27 mouse cellular contexts compared by ENCODE assay signal in the genomic region with DNA sequence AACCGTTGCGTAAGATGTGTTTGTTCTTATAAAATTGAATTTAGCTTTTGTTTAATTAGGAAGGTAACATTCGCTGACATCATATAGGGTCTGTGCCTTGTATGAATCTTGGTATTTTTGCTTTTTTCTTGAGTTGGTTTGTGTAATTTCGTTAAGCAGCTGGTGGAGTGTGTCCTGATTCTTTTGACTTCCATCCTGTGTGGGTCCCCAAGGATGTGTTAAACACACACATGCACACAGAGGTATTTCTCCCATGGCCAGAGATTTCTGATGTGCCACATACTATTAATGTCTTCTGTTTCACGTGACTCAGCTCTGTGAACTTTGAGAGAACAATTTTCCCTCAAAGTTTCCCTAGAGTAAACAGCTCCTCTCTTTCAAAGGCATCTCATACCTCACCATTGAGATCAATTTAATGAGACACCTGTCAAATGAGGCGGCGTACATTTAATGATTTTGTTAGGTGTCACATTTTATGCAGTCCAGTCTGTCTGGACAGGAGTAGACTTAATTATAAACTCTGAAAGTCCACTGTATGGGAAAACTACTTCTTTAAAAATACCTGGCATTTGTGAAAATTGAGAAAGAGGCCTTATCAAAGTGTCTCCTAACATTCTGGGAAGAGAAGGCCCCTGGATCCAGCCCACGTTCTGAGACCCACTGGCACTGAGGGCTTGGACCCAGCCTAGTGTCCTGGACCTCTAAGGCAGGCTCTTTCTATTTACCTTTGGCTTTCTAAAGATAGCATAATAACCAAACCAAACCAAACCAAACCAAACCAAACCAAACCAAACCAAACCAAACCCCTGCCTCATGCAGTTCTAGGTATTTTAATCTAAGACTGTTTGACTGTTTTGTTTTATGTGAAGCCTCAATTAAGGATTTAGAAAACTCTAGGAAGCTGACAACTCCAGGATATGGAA. TPM values are rescaled to one million over a fixed set of nuclear protein-coding genes. Genes with fewer than 3 reads are reported as not detected.
DNase-seq lines count a peak whose midpoint lies in the region; ATAC-seq and TF ChIP-seq lines count a peak whose summit lies in the region.
"Had no signal": no experiment of that assay in that cellular context is flagged by ENCODE, and none has a peak within 500 bp of the region (broad histone marks: within the 10 kb centered on the region; RNA-seq: fewer than 3 reads in every experiment).

No protein-coding gene starts in this region.

- peak overlapping the region; percentile 44; the same call in 1 of the 2 replicates for H3K27ac ChIP-seq in gastrocnemius, adult 2 months
- H3K27ac ChIP-seq in hindbrain, embryonic 14.5 days: no peak overlapping the region
- no peak overlapping the region for H3K27ac ChIP-seq in hindbrain, embryonic 12.5 days
- H3K27ac ChIP-seq in midbrain, embryonic 13.5 days: 0 out of 2 replicates have a peak overlapping the region, but pooled peaks have one; percentile 5
- no peak overlapping the region for H3K27ac ChIP-seq in midbrain, postnatal 0 days (ENCODE audit: low read depth, low read length)
- H3K27ac ChIP-seq: embryonic facial prominence, embryonic 15.5 days; forebrain, embryonic 15.5 days; limb, embryonic 13.5 days; liver, embryonic 12.5 days; midbrain, embryonic 15.5 days had no signal

- no peak for TF ChIP-seq CTCF in gastrocnemius, adult 2 months (IDR thresholded peaks at IDR 0.05)
- TF ChIP-seq CTCF in midbrain, postnatal 0 days (IDR thresholded peaks at IDR 0.05): no peak

- no peak for ATAC-seq in hindbrain, embryonic 14.5 days (ENCODE audit: low FRiP score)
- no peak for ATAC-seq in hindbrain, embryonic 12.5 days (ENCODE audit: low FRiP score)
- peak; percentile 31 for ATAC-seq in midbrain, embryonic 13.5 days
- ATAC-seq in midbrain, postnatal 0 days (ENCODE audit: low FRiP score): no peak
- ATAC-seq: CD4-positive, CD25-positive, alpha-beta regulatory T cell, adult 4 months; forebrain, embryonic 15.5 days; intestine, embryonic 16.5 days; liver, embryonic 12.5 days; lung, postnatal 0 days; midbrain, embryonic 15.5 days had no signal

- no peaks in the 10 kb centered on the region for H3K27me3 ChIP-seq in hindbrain, embryonic 14.5 days (ENCODE audit: control insufficient read depth, insufficient read depth, low read length)
- no peaks in the 10 kb centered on the region for H3K27me3 ChIP-seq in hindbrain, embryonic 12.5 days
- H3K27me3 ChIP-seq in midbrain, embryonic 13.5 days: no peaks in the 10 kb centered on the region
- no peaks in the 10 kb centered on the region for H3K27me3 ChIP-seq in midbrain, postnatal 0 days (ENCODE audit: insufficient read depth, low read length)
- H3K27me3 ChIP-seq: embryonic facial prominence, embryonic 15.5 days; forebrain, embryonic 15.5 days; limb, embryonic 13.5 days; midbrain, embryonic 15.5 days had no signal

- H3K4me1 ChIP-seq in hindbrain, embryonic 14.5 days (replicated peaks; ENCODE audit: control insufficient read depth, insufficient read depth, low read length): peaks cover 42% of the 10 kb centered on the region
- H3K4me1 ChIP-seq in hindbrain, embryonic 12.5 days: peaks cover 39% of the 10 kb centered on the region
- H3K4me1 ChIP-seq in midbrain, embryonic 13.5 days (replicated peaks): peaks cover 52% of the 10 kb centered on the region
- peaks cover 3% of the 10 kb centered on the region; the same call in 1 of the 2 replicates for H3K4me1 ChIP-seq in midbrain, postnatal 0 days (ENCODE audit: insufficient read depth, low read length)

- WGBS in hindbrain, embryonic 14.5 days: 67% methylated on average over 8 of the region's 8 CpGs
- WGBS in hindbrain, embryonic 12.5 days: 69% methylated on average over 8 of the region's 8 CpGs
- 64% methylated on average over 8 of the region's 8 CpGs for WGBS in midbrain, embryonic 13.5 days
- 64% methylated on average over 8 of the region's 8 CpGs for WGBS in midbrain, postnatal 0 days

- H3K4me2 ChIP-seq in hindbrain, embryonic 14.5 days (replicated peaks): 0 out of 2 replicates have a peak overlapping the region, but pooled peaks have one; percentile 12
- no peak overlapping the region for H3K4me2 ChIP-seq in hindbrain, embryonic 12.5 days (replicated peaks)
- 0 out of 2 replicates have a peak overlapping the region, but pooled peaks have one; percentile 3 for H3K4me2 ChIP-seq in midbrain, embryonic 13.5 days (replicated peaks)
- H3K4me2 ChIP-seq in midbrain, postnatal 0 days (ENCODE audit: low read depth, low read length, poor library complexity, severe bottlenecking): no peak overlapping the region
- H3K4me2 ChIP-seq: embryonic facial prominence, embryonic 15.5 days; forebrain, embryonic 15.5 days; limb, embryonic 13.5 days; liver, embryonic 12.5 days; midbrain, embryonic 15.5 days had no signal

- no peak for DNase-seq in gastrocnemius, adult 2 months
- DNase-seq in gastrocnemius, postnatal 10 days: no peak
- DNase-seq in hindbrain, embryonic 14.5 days (ENCODE audit: low spot score): no peak
- no peak for DNase-seq in midbrain, postnatal 0 days (ENCODE audit: low spot score)
- peak; percentile 63 for DNase-seq in retina, postnatal 1 day
- no peak for DNase-seq in adrenal gland, adult (ENCODE audit: inconsistent age in 2 of 2, low spot score in 1 of 2)
- DNase-seq: adrenal gland, postnatal 10 days; cerebellum, adult 11 months; cerebellum, adult 9-10 months; embryo, embryonic 11 days; kidney, adult 9 months; kidney, postnatal 14 days; lung, adult 18-20 months; lung, postnatal 4 days; right cerebral cortex, postnatal 4 days; thymus, postnatal 4 days had no signal

- no peak overlapping the region for H3K4me3 ChIP-seq in gastrocnemius, adult 2 months
- no peak overlapping the region for H3K4me3 ChIP-seq in hindbrain, embryonic 14.5 days (replicated peaks; ENCODE audit: low read length)
- H3K4me3 ChIP-seq in hindbrain, embryonic 12.5 days: no peak overlapping the region
- no peak overlapping the region for H3K4me3 ChIP-seq in midbrain, embryonic 13.5 days (replicated peaks)
- H3K4me3 ChIP-seq in midbrain, postnatal 0 days (ENCODE audit: low read depth, low read length): no peak overlapping the region
- H3K4me3 ChIP-seq: embryonic facial prominence, embryonic 15.5 days; forebrain, embryonic 15.5 days; limb, embryonic 13.5 days; liver, embryonic 12.5 days; megakaryocyte, embryonic 14.5 days; midbrain, embryonic 15.5 days had no signal

- no peaks in the 10 kb centered on the region for H3K36me3 ChIP-seq in hindbrain, embryonic 14.5 days (replicated peaks; ENCODE audit: control insufficient read depth, insufficient read depth)
- H3K36me3 ChIP-seq in hindbrain, embryonic 12.5 days: no peaks in the 10 kb centered on the region
- H3K36me3 ChIP-seq in midbrain, embryonic 13.5 days: no peaks in the 10 kb centered on the region
- H3K36me3 ChIP-seq in midbrain, postnatal 0 days (ENCODE audit: insufficient read depth, low read length): no peaks in the 10 kb centered on the region
- H3K36me3 ChIP-seq: embryonic facial prominence, embryonic 15.5 days; forebrain, embryonic 15.5 days; limb, embryonic 13.5 days; liver, embryonic 12.5 days; midbrain, embryonic 15.5 days had no signal

- H3K9me3 ChIP-seq in hindbrain, embryonic 14.5 days (ENCODE audit: control insufficient read depth, low read length): no peaks in the 10 kb centered on the region
- H3K9me3 ChIP-seq in hindbrain, embryonic 12.5 days (replicated peaks): no peaks in the 10 kb centered on the region
- H3K9me3 ChIP-seq in midbrain, embryonic 13.5 days: no peaks in the 10 kb centered on the region
- H3K9me3 ChIP-seq in midbrain, postnatal 0 days (ENCODE audit: low read length): no peaks in the 10 kb centered on the region
- H3K9me3 ChIP-seq: embryonic facial prominence, embryonic 15.5 days; forebrain, embryonic 15.5 days; limb, embryonic 13.5 days; liver, embryonic 12.5 days; megakaryocyte, embryonic 14.5 days; midbrain, embryonic 15.5 days had no signal

- H3K9ac ChIP-seq in hindbrain, embryonic 14.5 days: no peak overlapping the region
- H3K9ac ChIP-seq in hindbrain, embryonic 12.5 days: no peak overlapping the region
- no peak overlapping the region for H3K9ac ChIP-seq in midbrain, embryonic 13.5 days (replicated peaks)
- no peak overlapping the region for H3K9ac ChIP-seq in midbrain, postnatal 0 days (replicated peaks; ENCODE audit: low read length, poor library complexity, severe bottlenecking)
- H3K9ac ChIP-seq: embryonic facial prominence, embryonic 15.5 days; forebrain, embryonic 15.5 days; limb, embryonic 13.5 days; liver, embryonic 12.5 days; midbrain, embryonic 15.5 days had no signal

- intact Hi-C loops in gastrocnemius, adult 2 months (cut with DNase I): no loop called here

RNA-seq across cellular contexts. Expression of a gene that starts 6.6 kb away (rescaled TPM):
- 1 to 10 TPM; 8.1 to 9.0 TPM for total RNA-seq in gastrocnemius, adult 2 months (2021)
- total RNA-seq in gastrocnemius, postnatal 10 days (2021): 10 to 100 TPM in 1 of 2 experiments, 1 to 10 TPM in 1; 9.1 to 11.0 TPM
- polyA plus RNA-seq in hindbrain, embryonic 14.5 days (2014; fragmentation: Nextera tagmentation; extraction: Ambion mirVana): 9.6 and 11.1 TPM in 2 replicates
- 8.9 and 9.4 TPM in 2 replicates for polyA plus RNA-seq in hindbrain, embryonic 12.5 days (2016; fragmentation: Nextera tagmentation; extraction: Ambion mirVana)
- 7.2 and 8.2 TPM in 2 replicates for polyA plus RNA-seq in midbrain, embryonic 13.5 days (2015; fragmentation: Nextera tagmentation; extraction: Ambion mirVana)
- total RNA-seq in midbrain, postnatal 0 days (2014; rRNA removed): 34.0 and 39.6 TPM in 2 replicates
- polyA plus RNA-seq in midbrain, postnatal 0 days (2015; fragmentation: Nextera tagmentation; extraction: Ambion mirVana): 5.2 and 5.3 TPM in 2 replicates

Comparison
In these comparisons a context has a peak if more than half of its experiments do, and no peak if none do; other contexts are left out.
1. H3K27ac ChIP-seq: peak in gastrocnemius, adult 2 months (single experiment) and midbrain, embryonic 13.5 days (single experiment); none in hindbrain, embryonic 14.5 days (single experiment), hindbrain, embryonic 12.5 days (single experiment) and midbrain, postnatal 0 days (single experiment).
2. H3K4me2 ChIP-seq: peak in hindbrain, embryonic 14.5 days (single experiment) and midbrain, embryonic 13.5 days (single experiment); none in hindbrain, embryonic 12.5 days (single experiment) and midbrain, postnatal 0 days (single experiment).